Mouse (Mus musculus) neural tube, embryonic 12.5 days (tissue): ENCODE measurements around the gene Cmklr1. TPM values are rescaled to one million over a fixed set of nuclear protein-coding genes. Genes with fewer than 3 reads are reported as not detected.

ENCODE experiments used
- ATAC-seq: fragments of 200-750 bp; cut with Nextera tagmentation; 2 replicates; pipeline ENCODE4 v1.8.0; 2017; ENCODE audit warnings: low read depth, mild to moderate bottlenecking, moderate TSS enrichment, moderate library complexity; ENCODE audit not compliant: low FRiP score
- H3K27ac ChIP-seq: fragments of 300-500 bp; sonication (generic); 2 replicates; pipeline ENCODE4 v1.5.1; 2016
- H3K27me3 ChIP-seq: fragments of 300-500 bp; sonication (generic); replicated peaks from 2 replicates; pipeline ENCODE4 v1.6.1; 2016; ENCODE audit warnings: mild to moderate bottlenecking
- H3K36me3 ChIP-seq: fragments of 300-500 bp; sonication (generic); 2 replicates; pipeline ENCODE4 v1.6.1; 2016; ENCODE audit warnings: mild to moderate bottlenecking
- H3K4me1 ChIP-seq: fragments of 300-500 bp; sonication (generic); 2 replicates; pipeline ENCODE4 v1.6.1; 2016
- H3K4me2 ChIP-seq: fragments of 300-500 bp; sonication (generic); replicated peaks from 2 replicates; pipeline ENCODE4 v1.6.1; 2016; ENCODE audit warnings: mild to moderate bottlenecking
- H3K4me3 ChIP-seq: fragments of 300-500 bp; sonication (generic); 2 replicates; pipeline ENCODE4 v1.5.1; 2016
- H3K9ac ChIP-seq: fragments of 300-500 bp; sonication (generic); 2 replicates; pipeline ENCODE4 v1.6.1; 2016; ENCODE audit warnings: mild to moderate bottlenecking
- H3K9me3 ChIP-seq: fragments of 300-500 bp; sonication (generic); 2 replicates; pipeline ENCODE4 v1.6.1; 2016; ENCODE audit warnings: mild to moderate bottlenecking
- WGBS: fragments of 180-500 bp; shearing (Covaris S2); methylation state at CpG from one replicate; pipeline ENCODE4 v1.1.7; 2016; 5-methylcytosine and 5-hydroxymethylcytosine counted together
- polyA plus RNA-seq: library from polyadenylated mRNA; unstranded; fragments of >200 nt; fragmentation: Nextera tagmentation; extraction: Ambion mirVana; gene quantifications from 2 replicates; pipeline ENCODE4 v1.2.1, GENCODE M21; 2016

Gene Cmklr1
- polyA plus RNA-seq, 1 experiment from 2014 or later, result 2.2 TPM

- Histone ChIP-seq H3K9ac (no peak overlapping the region), H3K27me3 (peaks cover 17% of the 10 kb centered on the region), H3K4me3 (no peak overlapping the region), H3K27ac (no peak overlapping the region), H3K36me3 (no peaks in the 10 kb centered on the region), H3K4me2 (no peak overlapping the region), H3K9me3 (no peaks in the 10 kb centered on the region), H3K4me1 (peaks cover 16% of the 10 kb centered on the region; the same call in 1 of the 2 replicates)
- 92% methylated on average over 8 of the region's 8 CpGs for WGBS
- ATAC-seq, result no peak
Observed at GRCm38 (mm10) chr5:113647141-113647540, 3.1 kb downstream of the Cmklr1 start.

- Histone ChIP-seq H3K27me3 (0 out of 2 replicates have a peak, but pooled peaks cover under 1% of the 10 kb centered on the region), H3K4me2 (no peak overlapping the region), H3K9ac (no peak overlapping the region), H3K4me3 (no peak overlapping the region), H3K9me3 (no peaks in the 10 kb centered on the region), H3K36me3 (no peaks in the 10 kb centered on the region), H3K27ac (no peak overlapping the region), H3K4me1 (peaks cover 8% of the 10 kb centered on the region; the same call in 1 of the 2 replicates)
- 88% methylated on average over 4 of the region's 4 CpGs for WGBS
- no peak for ATAC-seq
Observed at GRCm38 (mm10) chr5:113644520-113644919, 5.7 kb downstream of the Cmklr1 start.

- Histone ChIP-seq H3K9ac (no peak overlapping the region), H3K4me1 (peaks cover 8% of the 10 kb centered on the region; the same call in 1 of the 2 replicates), H3K36me3 (no peaks in the 10 kb centered on the region), H3K4me2 (peak overlapping the region; percentile 44), H3K9me3 (no peaks in the 10 kb centered on the region), H3K27me3 (no peaks in the 10 kb centered on the region), H3K27ac (no peak overlapping the region), H3K4me3 (no peak overlapping the region)
- 57% methylated on average over 18 of the region's 18 CpGs for WGBS
- peak; percentile 86 for ATAC-seq
Observed at GRCm38 (mm10) chr5:113643107-113643848, 6.9 kb downstream of the Cmklr1 start.

- no peak for ATAC-seq
- 60% methylated on average over 6 of the region's 6 CpGs for whole genome bisulfite sequencing
- Histone ChIP-seq H3K9ac (0 out of 2 replicates have a peak overlapping the region, but pooled peaks have one; percentile 33), H3K36me3 (no peaks in the 10 kb centered on the region), H3K4me3 (no peak overlapping the region), H3K27ac (no peak overlapping the region), H3K4me1 (peaks cover 8% of the 10 kb centered on the region; the same call in 1 of the 2 replicates), H3K9me3 (no peaks in the 10 kb centered on the region), H3K4me2 (no peak overlapping the region), H3K27me3 (no peaks in the 10 kb centered on the region)
Observed at GRCm38 (mm10) chr5:113641066-113641465, 9.2 kb downstream of the Cmklr1 start.

- no peaks in the 10 kb centered on the region for H3K36me3 ChIP-seq
- ATAC-seq, result no peak
- H3K27me3 ChIP-seq, result no peaks in the 10 kb centered on the region
- H3K4me1 ChIP-seq, result peaks cover 12% of the 10 kb centered on the region
- no peak overlapping the region for H3K4me3 ChIP-seq
- 76% methylated on average over 5 of the region's 5 CpGs for WGBS
- H3K9ac ChIP-seq, result no peak overlapping the region
- no peaks in the 10 kb centered on the region for H3K9me3 ChIP-seq
- H3K27ac ChIP-seq, result no peak overlapping the region
- H3K4me2 ChIP-seq, result no peak overlapping the region
Observed at GRCm38 (mm10) chr5:113639126-113639525, 11.1 kb downstream of the Cmklr1 start.

GRCm38 (mm10) chr5:113638055-113638454, 12.2 kb downstream of the Cmklr1 start:
- H3K27ac ChIP-seq, result no peak overlapping the region
- no peak for ATAC-seq
- no peak overlapping the region for H3K4me2 ChIP-seq
- no peaks in the 10 kb centered on the region for H3K27me3 ChIP-seq
- peaks cover 11% of the 10 kb centered on the region for H3K4me1 ChIP-seq
- no peaks in the 10 kb centered on the region for H3K36me3 ChIP-seq
- H3K4me3 ChIP-seq, result no peak overlapping the region
- H3K9me3 ChIP-seq, result no peaks in the 10 kb centered on the region
- no peak overlapping the region for H3K9ac ChIP-seq
- 90% methylated on average over 12 of the region's 12 CpGs for WGBS

- H3K27me3 ChIP-seq, result no peaks in the 10 kb centered on the region
- peaks cover 11% of the 10 kb centered on the region for H3K4me1 ChIP-seq
- no peak overlapping the region for H3K4me2 ChIP-seq
- H3K4me3 ChIP-seq, result no peak overlapping the region
- no peak overlapping the region for H3K9ac ChIP-seq
- no peak for ATAC-seq
- H3K27ac ChIP-seq, result no peak overlapping the region
- H3K36me3 ChIP-seq, result no peaks in the 10 kb centered on the region
- H3K9me3 ChIP-seq, result no peaks in the 10 kb centered on the region
- WGBS, result 73% methylated on average over 4 of the region's 4 CpGs
Observed at GRCm38 (mm10) chr5:113637631-113638030, 12.6 kb downstream of the Cmklr1 start.

- Histone ChIP-seq H3K9me3 (no peaks in the 10 kb centered on the region), H3K4me1 (peaks cover 8% of the 10 kb centered on the region), H3K36me3 (no peaks in the 10 kb centered on the region), H3K27ac (no peak overlapping the region), H3K4me3 (no peak overlapping the region), H3K4me2 (no peak overlapping the region), H3K9ac (no peak overlapping the region), H3K27me3 (no peaks in the 10 kb centered on the region)
- ATAC-seq, result no peak
- 86% methylated on average over 15 of the region's 15 CpGs for WGBS
Observed at GRCm38 (mm10) chr5:113635861-113636565, 14.2 kb downstream of the Cmklr1 start.

GRCm38 (mm10) chr5:113634887-113635610, 15.2 kb downstream of the Cmklr1 start:
- peaks cover 8% of the 10 kb centered on the region for H3K4me1 ChIP-seq
- no peaks in the 10 kb centered on the region for H3K36me3 ChIP-seq
- no peaks in the 10 kb centered on the region for H3K9me3 ChIP-seq
- 86% methylated on average over 7 of the region's 7 CpGs for WGBS
- H3K4me3 ChIP-seq, result no peak overlapping the region
- ATAC-seq, result no peak
- no peak overlapping the region for H3K4me2 ChIP-seq
- no peak overlapping the region for H3K27ac ChIP-seq
- H3K9ac ChIP-seq, result no peak overlapping the region
- no peaks in the 10 kb centered on the region for H3K27me3 ChIP-seq

GRCm38 (mm10) chr5:113634024-113634651, 16.1 kb downstream of the Cmklr1 start:
- WGBS, result 47% methylated on average over 13 of the region's 13 CpGs
- no peak for ATAC-seq
- H3K9ac ChIP-seq, result no peak overlapping the region

GRCm38 (mm10) chr5:113633037-113633714, 17.1 kb downstream of the Cmklr1 start:
- H3K36me3 ChIP-seq, result no peaks in the 10 kb centered on the region
- 57% methylated on average over 9 of the region's 9 CpGs for WGBS
- no peaks in the 10 kb centered on the region for H3K9me3 ChIP-seq
- no peak overlapping the region for H3K4me3 ChIP-seq
- ATAC-seq, result no peak
- H3K27me3 ChIP-seq, result no peaks in the 10 kb centered on the region
- no peak overlapping the region for H3K9ac ChIP-seq
- no peak overlapping the region for H3K27ac ChIP-seq
- no peak overlapping the region for H3K4me2 ChIP-seq
- peaks cover 8% of the 10 kb centered on the region for H3K4me1 ChIP-seq

More at GRCm38 (mm10) chr5:113634024-113634651, 16.1 kb downstream of the Cmklr1 start:
- Histone ChIP-seq H3K27ac (no peak overlapping the region), H3K9me3 (no peaks in the 10 kb centered on the region), H3K36me3 (no peaks in the 10 kb centered on the region), H3K4me2 (no peak overlapping the region), H3K27me3 (no peaks in the 10 kb centered on the region), H3K4me1 (peaks cover 8% of the 10 kb centered on the region), H3K4me3 (no peak overlapping the region)
